9 mouse cellular contexts compared by ENCODE assay signal in the genomic region with DNA sequence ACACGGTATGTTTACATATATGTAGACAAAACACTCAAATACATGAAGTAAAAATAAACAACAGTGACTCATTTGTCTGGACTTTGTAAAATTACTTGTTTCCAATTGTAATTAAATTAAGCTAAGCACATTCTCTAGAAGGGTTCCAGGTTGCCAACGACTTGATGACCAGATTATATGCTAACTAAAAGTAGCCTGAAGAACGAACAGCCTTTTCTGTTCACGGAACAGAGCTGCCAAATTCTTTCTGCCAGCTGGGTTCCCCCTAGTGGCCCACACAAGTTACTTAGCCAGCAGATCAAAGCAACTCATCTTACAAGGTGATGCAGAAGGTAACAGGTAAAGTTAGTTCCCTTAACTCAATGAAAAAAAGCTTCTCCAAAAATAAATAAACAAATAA. TPM values are rescaled to one million over a fixed set of nuclear protein-coding genes. Genes with fewer than 3 reads are reported as not detected.
DNase-seq lines count a peak whose midpoint lies in the region; ATAC-seq and TF ChIP-seq lines count a peak whose summit lies in the region.
"Had no signal": no experiment of that assay in that cellular context is flagged by ENCODE, and none has a peak within 500 bp of the region (broad histone marks: within the 10 kb centered on the region; RNA-seq: fewer than 3 reads in every experiment).

No protein-coding gene starts in this region.

- 0 out of 2 replicates have a peak, but pooled peaks cover 6% of the 10 kb centered on the region for H3K4me1 ChIP-seq in heart, postnatal 0 days (ENCODE audit: control insufficient read depth, insufficient read depth)

- H3K27me3 ChIP-seq in heart, postnatal 0 days (ENCODE audit: control insufficient read depth, insufficient read depth, low read length) = no peaks in the 10 kb centered on the region

- peak; percentile 69 for DNase-seq in heart, postnatal 0 days (ENCODE audit: low spot score)
- DNase-seq in heart, adult 11 months = no peak
- DNase-seq in thymus, postnatal 0 days (ENCODE audit: low spot score) = peak; percentile 59
- no peak for DNase-seq in thymus, postnatal 36 days
- peak; percentile 42 for DNase-seq in embryo, embryonic 11 days
- DNase-seq in lung, postnatal 25 days (ENCODE audit: low spot score) = peak; percentile 64
- no peak for DNase-seq in gastrocnemius, postnatal 14 days
- no peak for DNase-seq in testis, postnatal 14 days (ENCODE audit: low spot score)

- WGBS in heart, postnatal 0 days = 18% methylated on average over 4 of the region's 4 CpGs

- no peak overlapping the region for H3K27ac ChIP-seq in heart, postnatal 0 days (ENCODE audit: low read depth)

- no peak overlapping the region for H3K9ac ChIP-seq in heart, postnatal 0 days (replicated peaks; ENCODE audit: low read depth, low read length)

- H3K36me3 ChIP-seq in heart, postnatal 0 days (replicated peaks; ENCODE audit: control insufficient read depth, insufficient read depth, low read length) = no peaks in the 10 kb centered on the region

- no peak for TF ChIP-seq EP300 in heart, postnatal 0 days (IDR thresholded peaks at IDR 0.05; ENCODE audit: low read depth)

- H3K9me3 ChIP-seq in heart, postnatal 0 days (replicated peaks; ENCODE audit: control insufficient read depth, low read length) = no peaks in the 10 kb centered on the region

- no peak for ATAC-seq in heart, postnatal 0 days (ENCODE audit: insufficient read depth, low read depth)

- H3K4me3 ChIP-seq in heart, postnatal 0 days (ENCODE audit: low read depth, low read length) = no peak overlapping the region

- H3K4me2 ChIP-seq in heart, postnatal 0 days (ENCODE audit: low read depth, low read length) = no peak overlapping the region

- TF ChIP-seq CTCF in heart, postnatal 0 days (IDR thresholded peaks at IDR 0.05; ENCODE audit: low read depth) = peak; percentile 60

- intact Hi-C loops in gastrocnemius, postnatal 14 days (cut with DNase I; ENCODE audit: low total_unique reads) = loop anchor here (10.0 kb wide), 1 partner anchor 89 kb away; no protein-coding TSS in a partner anchor

RNA-seq across cellular contexts. Expression of gene Fcamr, which starts 16.6 kb away (rescaled TPM):
- total RNA-seq in heart, postnatal 0 days (2014; rRNA removed; ENCODE audit: low replicate concordance) = 2.8 TPM in 1 of 2 replicates, not detected in the other
- 0.15 and 0.19 TPM in 2 replicates for polyA plus RNA-seq in heart, postnatal 0 days (2015; fragmentation: Nextera tagmentation; extraction: Ambion mirVana)
- polyA plus RNA-seq in thymus, postnatal 0 days (2015; fragmentation: Nextera tagmentation; extraction: Ambion mirVana) = 0.06 TPM in 1 of 2 replicates, not detected in the other
- total RNA-seq in gastrocnemius, postnatal 14 days (2021) = not detected
- total RNA-seq: layer of hippocampus, postnatal 14 days had no signal

RNA-seq across cellular contexts. Expression of gene Pigr, which starts 42.4 kb away (rescaled TPM):
- total RNA-seq in heart, postnatal 0 days (2014; rRNA removed; ENCODE audit: low replicate concordance) = not detected in 2 replicates
- 0.05 and 0.07 TPM in 2 replicates for polyA plus RNA-seq in heart, postnatal 0 days (2015; fragmentation: Nextera tagmentation; extraction: Ambion mirVana)
- 0.18 and 0.31 TPM in 2 replicates for polyA plus RNA-seq in thymus, postnatal 0 days (2015; fragmentation: Nextera tagmentation; extraction: Ambion mirVana)
- total RNA-seq in gastrocnemius, postnatal 14 days (2021) = not detected
- total RNA-seq: layer of hippocampus, postnatal 14 days had no signal

RNA-seq across cellular contexts. Expression of gene AA986860, which starts 52.3 kb away (rescaled TPM):
- total RNA-seq in heart, postnatal 0 days (2014; rRNA removed; ENCODE audit: low replicate concordance) = 1.8 and 2.3 TPM in 2 replicates
- polyA plus RNA-seq in heart, postnatal 0 days (2015; fragmentation: Nextera tagmentation; extraction: Ambion mirVana) = 0.30 and 0.48 TPM in 2 replicates
- polyA plus RNA-seq in thymus, postnatal 0 days (2015; fragmentation: Nextera tagmentation; extraction: Ambion mirVana) = 0.75 and 1.1 TPM in 2 replicates
- under 1 TPM; 0.44 to 0.49 TPM for total RNA-seq in gastrocnemius, postnatal 14 days (2021)

RNA-seq across cellular contexts. Expression of gene Pfkfb2, which starts 55.0 kb away (rescaled TPM):
- 19.0 and 19.8 TPM in 2 replicates for total RNA-seq in heart, postnatal 0 days (2014; rRNA removed; ENCODE audit: low replicate concordance)
- polyA plus RNA-seq in heart, postnatal 0 days (2015; fragmentation: Nextera tagmentation; extraction: Ambion mirVana) = 5.2 and 8.2 TPM in 2 replicates
- polyA plus RNA-seq in thymus, postnatal 0 days (2015; fragmentation: Nextera tagmentation; extraction: Ambion mirVana) = 3.6 and 3.8 TPM in 2 replicates
- 10 to 100 TPM in 1 of 2 experiments, 1 to 10 TPM in 1; 10.0 to 10.7 TPM for total RNA-seq in gastrocnemius, postnatal 14 days (2021)

Comparison
In these comparisons a context has a peak if more than half of its experiments do, and no peak if none do; other contexts are left out.
1. DNase-seq: peak in heart, postnatal 0 days (single experiment), thymus, postnatal 0 days (single experiment), embryo, embryonic 11 days (single experiment) and lung, postnatal 25 days (single experiment); none in heart, adult 11 months (single experiment), thymus, postnatal 36 days (0 of 2), gastrocnemius, postnatal 14 days (single experiment) and testis, postnatal 14 days (single experiment).